Mouse (Mus musculus): ENCODE measurements at regions not wholly inside any gene's neighbourhood (a gene's known extent, or its start where the extent isn't known, plus 50 kb on each side); places are given as distances from the start of the nearest gene placed in this dataset.

GRCm38 (mm10) chr14:29784506-29784905 is 62.8 kb upstream of the Cacna2d3 start:
- no peak for DNase-seq (ENCODE audit: low spot score)

- no peak for DNase-seq (ENCODE audit: low spot score)
Measured at GRCm38 (mm10) chr14:29786431-29786830, 64.8 kb upstream of the Cacna2d3 start.

GRCm38 (mm10) chr14:29787796-29788195 is 66.1 kb upstream of the Cacna2d3 start:
- no peak for DNase-seq (ENCODE audit: low spot score)

GRCm38 (mm10) chr14:29788351-29788750 is 66.7 kb upstream of the Cacna2d3 start:
- DNase-seq (ENCODE audit: low spot score): no peak

GRCm38 (mm10) chr14:29795325-29795724 is 73.7 kb upstream of the Cacna2d3 start:
- DNase-seq (ENCODE audit: low spot score): no peak

GRCm38 (mm10) chr14:29796396-29796795 is 74.7 kb upstream of the Cacna2d3 start:
- no peak for DNase-seq (ENCODE audit: low spot score)

GRCm38 (mm10) chr14:29799852-29800251 is 78.2 kb upstream of the Cacna2d3 start:
- DNase-seq (ENCODE audit: low spot score): no peak

GRCm38 (mm10) chr14:29805234-29805633 is 83.6 kb upstream of the Cacna2d3 start:
- DNase-seq (ENCODE audit: low spot score): no peak

GRCm38 (mm10) chr14:29807881-29808280 is 86.2 kb upstream of the Cacna2d3 start:
- no peak for DNase-seq (ENCODE audit: low spot score)

- DNase-seq (ENCODE audit: low spot score): no peak
Measured at GRCm38 (mm10) chr14:29814626-29815025, 93.0 kb upstream of the Cacna2d3 start.

GRCm38 (mm10) chr14:29817548-29817947 is 95.9 kb upstream of the Cacna2d3 start:
- no peak for DNase-seq (ENCODE audit: low spot score)

- DNase-seq (ENCODE audit: low spot score): no peak
Measured at GRCm38 (mm10) chr14:29818251-29818650, 96.6 kb upstream of the Cacna2d3 start.

- no peak for DNase-seq (ENCODE audit: low spot score)
Measured at GRCm38 (mm10) chr14:29818751-29819150, 97.1 kb upstream of the Cacna2d3 start.

GRCm38 (mm10) chr14:29837063-29837462 is 115.4 kb upstream of the Cacna2d3 start:
- DNase-seq (ENCODE audit: low spot score): no peak

GRCm38 (mm10) chr14:29839576-29839975 is 117.9 kb upstream of the Cacna2d3 start:
- no peak for DNase-seq (ENCODE audit: low spot score)

- DNase-seq (ENCODE audit: low spot score): no peak
Measured at GRCm38 (mm10) chr14:29841361-29842117, 119.9 kb upstream of the Cacna2d3 start.

GRCm38 (mm10) chr14:29847661-29848060 is 120.4 kb upstream of the Selenok start:
- no peak for DNase-seq (ENCODE audit: low spot score)

GRCm38 (mm10) chr14:29851286-29851685 is 116.8 kb upstream of the Selenok start:
- no peak for DNase-seq (ENCODE audit: low spot score)

GRCm38 (mm10) chr14:29851956-29852725 is 116.0 kb upstream of the Selenok start:
- no peak for DNase-seq (ENCODE audit: low spot score)

GRCm38 (mm10) chr14:29862032-29862431 is 106.1 kb upstream of the Selenok start:
- DNase-seq (ENCODE audit: low spot score): no peak

- no peak for DNase-seq (ENCODE audit: low spot score)
Measured at GRCm38 (mm10) chr14:29866455-29867275, 101.4 kb upstream of the Selenok start.

- no peak for DNase-seq (ENCODE audit: low spot score)
Measured at GRCm38 (mm10) chr14:29867311-29867710, 100.8 kb upstream of the Selenok start.

All from ovary, adult 18-20 months (tissue).